Comparison of ENCODE assay signal across 10 mouse cellular contexts in the genomic region with DNA sequence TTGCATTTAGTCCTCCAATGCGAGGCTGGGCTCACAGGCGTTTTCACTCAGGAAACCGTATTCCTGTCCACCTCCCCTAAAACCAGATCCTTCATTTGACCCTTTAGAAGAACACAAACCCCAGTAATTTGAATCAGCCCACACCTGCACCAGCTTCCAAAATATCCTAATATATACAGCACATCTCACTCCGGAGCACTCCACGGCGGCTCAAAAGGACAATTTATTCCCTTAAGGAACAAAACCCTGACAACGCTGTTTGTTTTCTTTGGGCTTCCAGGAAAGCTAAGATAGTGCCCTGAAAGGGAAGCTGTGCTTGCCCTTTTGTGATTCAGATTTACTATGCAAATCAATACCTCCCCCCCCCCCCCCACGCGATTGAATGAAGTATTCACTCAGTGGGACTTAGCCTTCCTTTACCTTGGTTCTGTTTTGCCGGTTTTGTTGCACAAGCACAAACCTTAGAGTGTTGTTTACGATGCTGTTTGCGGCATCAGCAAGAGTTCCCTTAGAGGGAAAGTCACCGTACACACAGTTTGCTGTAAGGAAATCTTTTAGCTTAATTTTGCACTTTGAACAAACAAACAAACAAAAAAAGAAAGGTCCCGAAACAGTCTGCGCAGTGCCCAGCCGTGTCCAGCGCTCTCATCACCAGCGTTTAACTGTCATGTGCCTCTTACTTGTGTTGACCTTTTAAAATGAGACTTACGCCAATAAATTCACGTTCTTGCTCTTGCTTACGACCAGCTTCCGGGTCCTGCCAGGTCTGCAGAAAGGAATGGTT.
A peak's percentile ranks its signal among the peaks of the same experiment; 100 is the strongest.
DNase-seq lines count a peak whose midpoint lies in the region; ATAC-seq and TF ChIP-seq lines count a peak whose summit lies in the region.
"Had no signal": no experiment of that assay in that cellular context is flagged by ENCODE, and none has a peak within 500 bp of the region (broad histone marks: within the 10 kb centered on the region; RNA-seq: fewer than 3 reads in every experiment).

No protein-coding gene starts in this region.

- peaks cover 78% of the 10 kb centered on the region for H3K27me3 ChIP-seq in heart, embryonic 14.5 days (ENCODE audit: control insufficient read depth, insufficient read depth, low read length)
- H3K27me3 ChIP-seq in embryonic facial prominence, embryonic 11.5 days (ENCODE audit: control insufficient read depth, insufficient read depth, low read length) = no peaks in the 10 kb centered on the region; the same call in 1 of the 2 replicates
- H3K27me3 ChIP-seq in intestine, postnatal 0 days (replicated peaks; ENCODE audit: control insufficient read depth, insufficient read depth, low read length) = peaks cover 53% of the 10 kb centered on the region
- H3K27me3 ChIP-seq in neural tube, embryonic 11.5 days (ENCODE audit: control insufficient read depth, insufficient read depth, low read length) = peaks cover 36% of the 10 kb centered on the region

- ATAC-seq in heart, embryonic 14.5 days (ENCODE audit: insufficient number of reproducible peaks, insufficient read depth, low FRiP score, low read depth) = no peak
- no peak for ATAC-seq in embryonic facial prominence, embryonic 11.5 days (replicated peaks; ENCODE audit: insufficient number of reproducible peaks, low FRiP score, low TSS enrichment, low read depth)
- no peak for ATAC-seq in intestine, postnatal 0 days
- peak; percentile 16; the same call in 1 of the 2 replicates for ATAC-seq in neural tube, embryonic 11.5 days (ENCODE audit: insufficient read depth, low FRiP score, low TSS enrichment)

- no peak for TF ChIP-seq CTCF in intestine, postnatal 0 days (IDR thresholded peaks at IDR 0.05; ENCODE audit: low read depth)

- intact Hi-C loops in heart, postnatal 14 days (cut with DNase I) = no loop called here

- peak overlapping the region; percentile 43 to 54 for H3K4me3 ChIP-seq in heart, embryonic 14.5 days (ENCODE audit: control insufficient read depth in 1 of 2, insufficient read depth in 1 of 2, low read depth in 1 of 2, low read length in 2 of 2)
- H3K4me3 ChIP-seq in embryonic facial prominence, embryonic 11.5 days (ENCODE audit: low read depth, low read length) = peak overlapping the region; percentile 50
- H3K4me3 ChIP-seq in intestine, postnatal 0 days (ENCODE audit: low read depth, low read length) = peak overlapping the region; percentile 33
- peak overlapping the region; percentile 49 for H3K4me3 ChIP-seq in neural tube, embryonic 11.5 days (ENCODE audit: low read depth, low read length)

- no peaks in the 10 kb centered on the region for H3K9me3 ChIP-seq in heart, embryonic 14.5 days (ENCODE audit: control insufficient read depth, low read length)
- H3K9me3 ChIP-seq in embryonic facial prominence, embryonic 11.5 days (replicated peaks; ENCODE audit: control insufficient read depth, low read length) = no peaks in the 10 kb centered on the region
- no peaks in the 10 kb centered on the region for H3K9me3 ChIP-seq in intestine, postnatal 0 days (ENCODE audit: control insufficient read depth)
- no peaks in the 10 kb centered on the region for H3K9me3 ChIP-seq in neural tube, embryonic 11.5 days (ENCODE audit: control insufficient read depth, low read length)
- H3K9me3 ChIP-seq: G1E had no signal

- WGBS in heart, embryonic 14.5 days = 1% methylated on average over 22 of the region's 22 CpGs
- under 1% methylated on average over 22 of the region's 22 CpGs for WGBS in embryonic facial prominence, embryonic 11.5 days
- WGBS in intestine, postnatal 0 days = 4% methylated on average over 22 of the region's 22 CpGs
- under 1% methylated on average over 22 of the region's 22 CpGs for WGBS in neural tube, embryonic 11.5 days

- H3K4me1 ChIP-seq in heart, embryonic 14.5 days (ENCODE audit: control insufficient read depth in 2 of 2, insufficient read depth in 2 of 2, low read length in 2 of 2) = peaks cover 5 to 16% of the 10 kb centered on the region in 2 experiments; a peak in 3 of 4 replicates
- peaks cover 3% of the 10 kb centered on the region; the same call in 1 of the 2 replicates for H3K4me1 ChIP-seq in embryonic facial prominence, embryonic 11.5 days (ENCODE audit: control insufficient read depth, insufficient read depth, low read length)
- no peaks in the 10 kb centered on the region for H3K4me1 ChIP-seq in intestine, postnatal 0 days (replicated peaks; ENCODE audit: control insufficient read depth, insufficient read depth, low read length)
- peaks cover 22% of the 10 kb centered on the region for H3K4me1 ChIP-seq in neural tube, embryonic 11.5 days (ENCODE audit: control insufficient read depth, insufficient read depth, low read length)

- no peak overlapping the region for H3K27ac ChIP-seq in heart, embryonic 14.5 days (replicated peaks in 1 of 2; ENCODE audit: control insufficient read depth in 1 of 2, insufficient read depth in 1 of 2, low read depth in 2 of 2, low read length in 2 of 2)
- H3K27ac ChIP-seq in embryonic facial prominence, embryonic 11.5 days (replicated peaks; ENCODE audit: low read depth, low read length) = peak overlapping the region; percentile 85
- no peak overlapping the region for H3K27ac ChIP-seq in intestine, postnatal 0 days (ENCODE audit: low read depth, low read length)
- no peak overlapping the region for H3K27ac ChIP-seq in neural tube, embryonic 11.5 days (ENCODE audit: low read depth, low read length)

- H3K36me3 ChIP-seq in heart, embryonic 14.5 days (ENCODE audit: control insufficient read depth, insufficient read depth, low read length) = no peaks in the 10 kb centered on the region
- no peaks in the 10 kb centered on the region for H3K36me3 ChIP-seq in embryonic facial prominence, embryonic 11.5 days (replicated peaks; ENCODE audit: control insufficient read depth, insufficient read depth, low read depth, low read length)
- no peaks in the 10 kb centered on the region for H3K36me3 ChIP-seq in intestine, postnatal 0 days (ENCODE audit: control insufficient read depth, insufficient read depth)
- no peaks in the 10 kb centered on the region for H3K36me3 ChIP-seq in neural tube, embryonic 11.5 days (ENCODE audit: control insufficient read depth, insufficient read depth, low read length)
- H3K36me3 ChIP-seq: G1E had no signal

- DNase-seq in heart, postnatal 14 days = no peak
- DNase-seq in embryonic facial prominence, embryonic 11.5 days (ENCODE audit: low spot score) = peak; percentile 70
- DNase-seq in neural tube, embryonic 11.5 days (ENCODE audit: low spot score) = peak; percentile 52
- no peak for DNase-seq in thymus, postnatal 4 days
- no peak for DNase-seq in spleen, postnatal 4 days (ENCODE audit: low spot score in 2 of 2)
- no peak for DNase-seq in testis, postnatal 14 days (ENCODE audit: low spot score)
- DNase-seq: thymus, postnatal 25 days had no signal

- H3K9ac ChIP-seq in heart, embryonic 14.5 days (ENCODE audit: low read length) = peak overlapping the region; percentile 64
- H3K9ac ChIP-seq in embryonic facial prominence, embryonic 11.5 days (replicated peaks; ENCODE audit: low read length) = peak overlapping the region; percentile 79
- no peak overlapping the region for H3K9ac ChIP-seq in intestine, postnatal 0 days (ENCODE audit: low read depth, low read length)
- H3K9ac ChIP-seq in neural tube, embryonic 11.5 days (ENCODE audit: low read length) = no peak overlapping the region

- H3K4me2 ChIP-seq in heart, embryonic 14.5 days (ENCODE audit: low read length) = peak overlapping the region; percentile 99
- peak overlapping the region; percentile 96 for H3K4me2 ChIP-seq in embryonic facial prominence, embryonic 11.5 days (ENCODE audit: low read depth, low read length)
- H3K4me2 ChIP-seq in intestine, postnatal 0 days (replicated peaks; ENCODE audit: low read depth) = peak overlapping the region; percentile 69
- peak overlapping the region; percentile 99 for H3K4me2 ChIP-seq in neural tube, embryonic 11.5 days (ENCODE audit: low read depth)

Comparison
In these comparisons a context has a peak if more than half of its experiments do, and no peak if none do; other contexts are left out.
1. H3K9ac ChIP-seq: peak in heart, embryonic 14.5 days (single experiment) and embryonic facial prominence, embryonic 11.5 days (single experiment); none in intestine, postnatal 0 days (single experiment) and neural tube, embryonic 11.5 days (single experiment).
2. DNase-seq: peak in embryonic facial prominence, embryonic 11.5 days (single experiment) and neural tube, embryonic 11.5 days (single experiment); none in heart, postnatal 14 days (0 of 2), thymus, postnatal 4 days (single experiment), spleen, postnatal 4 days (0 of 2) and testis, postnatal 14 days (single experiment).
3. Peak in every context shown above with its lines, with median percentiles within 50 percentile points of each other: H3K4me2 ChIP-seq and H3K4me3 ChIP-seq.